Mouse (Mus musculus): ENCODE data around the gene Rftn1.

DNA sequence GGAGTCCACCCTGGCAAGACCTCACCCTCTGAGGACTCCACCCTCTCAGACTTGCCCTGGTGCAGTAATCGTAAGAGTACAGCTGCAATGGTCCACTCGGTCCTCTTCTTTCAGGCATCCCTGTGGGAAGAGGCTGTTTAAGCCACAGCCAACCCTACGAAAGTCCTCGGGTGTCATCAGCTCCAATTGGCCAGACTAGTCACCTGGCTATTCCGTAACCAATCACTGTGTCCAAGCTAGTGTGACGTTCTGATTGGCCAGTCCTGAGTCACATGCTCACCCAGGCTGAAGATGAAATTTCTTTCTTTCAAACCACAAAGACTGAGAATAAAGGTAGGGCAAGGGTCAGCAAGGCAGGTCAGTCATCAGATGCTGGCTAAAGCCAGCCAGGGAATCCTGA lies 19.4 kb upstream of the Rftn1 start:
- TF ChIP-seq POLR2A (IDR thresholded peaks at IDR 0.05; ENCODE audit: low read depth, low read length) (no peak), CTCF (IDR thresholded peaks at IDR 0.05; ENCODE audit: extremely low read depth, insufficient read length, insufficient replicate concordance, low read depth, low read length) (no peak)
